Mouse (Mus musculus) kidney, postnatal 4 days (tissue): ENCODE data around the gene Noto.
A peak's percentile ranks its signal among the peaks of the same experiment; 100 is the strongest.

Experiments used
- DNase-seq, 2 experiments: peaks; one replicate each; pipeline ENCODE4 v3.0.0; 2021; ENCODE audit warnings: mixed read lengths in 2 of 2

Gene Noto

DNA sequence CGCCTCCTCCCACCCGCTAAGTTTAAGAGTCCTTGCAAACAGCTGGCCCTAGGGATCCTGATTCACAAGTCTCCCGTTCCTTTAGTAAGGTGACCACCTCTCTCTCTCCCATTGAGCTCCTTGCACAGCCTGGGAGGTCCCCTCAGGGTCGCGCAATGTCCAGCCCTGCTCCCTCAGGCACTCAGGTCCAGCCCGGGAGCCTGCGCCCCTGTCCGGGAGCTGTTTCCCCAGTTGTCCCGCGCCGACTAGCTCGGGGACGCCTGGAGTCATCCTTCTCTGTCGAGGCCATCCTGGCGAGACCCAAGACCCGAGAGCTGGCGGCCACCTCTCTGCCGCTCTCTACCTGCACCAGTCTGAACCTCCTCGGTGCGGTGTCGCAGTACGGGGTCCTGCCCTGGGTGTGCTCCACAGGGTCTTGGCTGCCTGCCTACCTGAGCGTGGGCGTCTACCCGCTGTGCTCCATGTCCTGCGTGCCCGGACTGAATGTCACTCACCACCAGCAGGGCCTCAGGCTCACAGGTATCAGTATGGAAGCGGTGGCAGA, at the start of gene Noto:
Gene Noto (plus strand): TSS at position 51 of the 544 bp plus-strand sequence.
- peak in 1 of 2 experiments; percentile 11 for DNase-seq

DNA sequence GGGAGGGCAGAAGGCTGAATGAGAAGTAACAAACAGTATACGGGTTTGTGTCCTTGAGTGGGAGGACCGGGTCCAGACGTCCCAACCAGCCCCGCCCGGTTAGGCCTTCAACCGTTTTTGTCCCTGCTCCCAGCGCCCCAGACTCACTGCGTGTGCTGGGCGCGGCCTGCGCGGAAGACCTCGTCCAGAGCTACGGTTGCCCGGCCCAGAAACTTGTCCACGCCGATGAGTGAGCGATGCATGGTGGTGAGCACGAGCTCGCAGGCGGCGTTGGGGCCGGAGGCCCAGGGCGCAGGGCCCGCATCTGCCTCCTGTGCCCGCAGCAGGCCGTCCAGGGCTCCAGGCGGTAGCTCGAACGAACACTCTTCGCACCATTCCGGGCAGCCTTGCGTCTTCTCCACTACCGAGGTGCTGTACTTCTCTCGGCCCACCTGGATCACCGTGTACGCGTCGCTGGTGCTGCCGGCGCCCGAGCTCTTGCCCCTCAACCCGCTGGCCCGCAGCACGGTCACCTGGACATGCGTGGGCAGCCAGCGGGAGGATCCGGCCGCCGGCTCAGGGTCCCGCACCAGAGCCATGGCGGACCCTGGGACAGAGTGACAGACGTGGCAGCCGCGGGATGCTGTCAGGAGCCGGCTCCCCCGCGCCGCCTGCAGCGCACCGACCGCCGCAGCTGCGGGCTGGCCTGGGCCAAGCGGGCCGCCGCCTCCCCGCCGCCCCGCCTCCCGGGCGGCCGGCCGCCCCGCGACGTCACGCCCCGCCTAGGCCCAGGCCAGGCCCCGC, 49.5 kb upstream of the Noto start, which contains the start of gene Rab11fip5:
Gene Rab11fip5 (minus strand): TSS at position 684 of the 783 bp plus-strand sequence.
- DNase-seq: peak; percentile 57 to 72

DNA sequence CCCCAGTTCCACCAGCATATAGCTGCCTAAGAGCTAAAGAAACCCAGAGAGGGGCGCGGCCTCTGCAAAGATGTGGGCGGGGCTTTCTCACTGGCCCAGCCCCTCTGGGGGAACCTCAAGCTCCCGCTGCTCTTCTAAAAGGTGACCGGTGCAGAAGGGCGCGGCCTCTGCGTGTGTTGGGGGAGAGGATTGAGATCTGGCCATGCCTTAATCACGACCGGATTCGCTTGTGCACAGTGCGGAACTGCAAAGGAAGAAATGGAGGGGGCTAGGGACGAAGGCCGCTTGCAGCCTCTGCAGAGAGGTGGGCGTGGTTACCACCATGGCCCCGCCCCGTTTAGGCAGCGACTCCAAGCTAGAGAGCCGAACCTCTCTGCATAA, 49.0 kb upstream of the Noto start:
- peak; percentile 99 to 100 for DNase-seq

DNA sequence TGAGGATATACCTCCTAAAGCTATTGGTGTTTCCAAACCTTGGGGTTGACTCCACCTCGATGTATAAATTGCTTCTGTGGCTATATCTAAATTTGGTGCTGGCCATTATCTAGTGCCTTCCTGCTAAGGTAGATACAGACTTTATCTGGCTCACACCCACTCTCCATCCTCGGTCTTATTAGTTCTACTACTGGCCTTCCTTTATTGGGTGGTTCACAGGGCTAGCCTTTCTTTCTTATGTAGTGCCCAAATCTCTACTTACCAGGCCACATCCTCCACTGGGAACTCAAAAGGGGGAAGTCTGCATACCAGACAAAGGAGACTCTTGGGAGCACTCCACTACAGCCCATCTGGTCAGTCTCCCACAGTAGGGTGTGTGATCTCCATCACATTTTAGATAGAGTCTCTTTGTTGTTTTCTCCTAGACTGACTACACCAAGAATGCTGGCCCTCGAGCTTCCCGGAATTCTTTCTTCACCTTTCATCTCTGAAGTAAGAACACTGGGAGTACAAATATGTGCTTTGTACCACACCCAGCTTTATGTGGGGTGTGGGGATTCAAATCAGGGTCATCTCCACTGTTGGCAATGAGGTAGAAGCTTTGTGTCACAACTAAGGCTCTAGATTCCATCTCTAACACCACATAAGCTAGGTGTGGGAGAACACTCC, 46.5 kb upstream of the Noto start:
- DNase-seq: no peak

DNA sequence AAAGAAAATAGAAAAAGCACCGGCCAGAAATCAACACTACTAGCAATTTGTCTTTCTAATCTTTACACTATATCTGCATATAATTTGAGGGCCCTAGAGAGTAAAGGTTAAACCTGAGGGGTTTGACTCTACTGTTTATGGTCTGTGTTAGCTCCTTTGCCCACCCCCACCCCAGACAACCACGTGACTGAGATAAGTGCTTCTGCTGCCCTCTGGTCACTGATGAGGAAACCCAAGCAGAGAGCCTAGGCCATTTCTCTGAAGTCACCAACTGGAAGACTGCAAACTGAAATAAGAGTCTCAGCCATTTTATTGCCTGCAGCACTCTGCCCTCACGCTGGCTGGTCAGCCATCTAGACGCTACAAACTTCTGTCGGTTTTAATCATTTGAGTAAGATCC, 45.8 kb upstream of the Noto start:
- DNase-seq: peak in 1 of 2 experiments; percentile 30

DNA sequence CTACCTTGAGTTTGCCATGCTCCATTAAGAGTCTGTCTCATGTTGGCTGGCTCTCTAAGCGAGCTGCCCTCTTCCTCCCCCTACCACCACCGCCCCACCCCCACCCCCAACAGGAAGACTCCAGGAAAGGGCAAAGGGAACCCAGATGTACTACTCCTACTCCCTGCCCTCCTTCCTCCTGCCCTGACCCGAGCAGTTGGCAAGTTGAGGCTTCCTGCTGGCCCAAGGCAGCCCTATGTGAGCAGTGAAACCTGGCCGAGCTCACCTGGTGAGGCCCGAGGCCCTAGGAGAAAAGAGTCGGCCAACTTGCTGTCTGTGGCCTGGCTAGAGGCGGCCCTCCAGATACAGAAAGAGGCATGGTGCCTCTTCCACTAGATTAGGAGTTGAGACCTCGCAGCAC, 45.1 kb upstream of the Noto start:
- peak in 1 of 2 experiments; percentile 35 for DNase-seq

DNA sequence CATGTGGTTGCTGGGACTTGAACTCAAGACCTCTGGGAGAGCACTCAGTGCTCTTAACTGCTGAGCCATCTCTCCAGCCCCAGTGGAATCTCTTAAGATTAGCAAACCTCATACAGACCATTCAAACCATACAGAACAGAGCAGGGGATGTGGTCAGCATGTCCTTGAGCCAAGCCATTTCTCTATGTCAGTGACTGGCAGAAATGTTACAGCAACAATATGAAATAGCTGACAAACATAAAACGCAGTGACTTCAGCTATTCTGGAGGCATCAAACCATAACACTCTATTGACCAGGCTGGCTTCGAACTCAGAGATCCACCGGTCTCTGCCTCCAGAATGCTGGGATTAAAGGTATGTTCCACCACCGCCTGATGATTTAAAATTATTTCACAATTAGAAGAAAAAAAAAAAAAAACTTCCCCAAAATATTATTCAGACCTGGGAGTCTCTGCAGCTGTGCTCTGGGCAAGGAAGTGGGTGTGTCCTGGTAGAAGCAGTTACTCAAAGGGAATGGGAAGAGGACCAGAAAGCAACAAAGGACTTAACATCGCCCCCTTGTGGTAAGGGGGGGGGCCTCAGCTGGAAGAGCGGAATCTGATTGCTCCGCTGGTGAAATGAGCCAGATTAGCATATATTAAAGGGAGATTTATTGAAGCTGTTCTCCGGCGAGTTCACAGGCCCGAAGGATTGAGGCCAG, 43.3 kb upstream of the Noto start:
- peak; percentile 86 to 93 for DNase-seq

DNA sequence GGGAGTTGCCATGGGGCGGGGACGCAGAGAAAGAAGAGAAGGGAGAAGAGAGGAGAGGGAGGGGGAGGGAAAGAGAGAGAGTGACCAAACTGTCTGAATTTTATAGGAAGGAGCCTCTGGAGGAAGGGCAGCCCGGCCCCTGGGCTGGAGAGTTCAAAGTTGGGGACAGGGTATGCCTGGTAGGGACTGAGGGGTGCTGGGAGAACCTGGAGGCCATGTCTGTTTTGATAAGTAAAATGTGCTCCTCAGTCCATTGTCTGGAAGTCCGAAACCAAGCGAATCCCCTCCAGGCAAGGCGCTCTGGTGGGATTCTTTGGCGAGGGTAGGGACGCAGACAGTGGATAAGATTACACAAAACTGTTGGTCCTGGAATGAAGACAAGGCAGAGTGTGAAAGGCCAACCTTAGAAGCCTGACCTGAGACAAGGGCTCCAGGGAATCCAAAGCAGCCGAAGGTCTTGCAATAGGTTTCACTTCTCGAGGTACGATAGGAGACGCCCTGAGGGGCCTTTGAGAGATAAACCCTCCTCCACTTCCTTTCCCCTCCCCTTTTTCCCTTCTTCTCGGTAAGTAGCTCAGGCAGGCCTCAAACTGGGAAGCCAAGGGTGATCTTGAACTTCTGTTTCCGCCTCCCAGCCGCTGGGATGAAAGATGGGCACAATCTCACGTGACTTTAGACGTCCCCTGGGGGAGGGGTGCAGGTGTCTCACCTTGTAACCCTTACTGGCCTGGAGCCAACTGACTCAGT, 42.6 kb upstream of the Noto start:
- DNase-seq: peak in 1 of 2 experiments; percentile 37

DNA sequence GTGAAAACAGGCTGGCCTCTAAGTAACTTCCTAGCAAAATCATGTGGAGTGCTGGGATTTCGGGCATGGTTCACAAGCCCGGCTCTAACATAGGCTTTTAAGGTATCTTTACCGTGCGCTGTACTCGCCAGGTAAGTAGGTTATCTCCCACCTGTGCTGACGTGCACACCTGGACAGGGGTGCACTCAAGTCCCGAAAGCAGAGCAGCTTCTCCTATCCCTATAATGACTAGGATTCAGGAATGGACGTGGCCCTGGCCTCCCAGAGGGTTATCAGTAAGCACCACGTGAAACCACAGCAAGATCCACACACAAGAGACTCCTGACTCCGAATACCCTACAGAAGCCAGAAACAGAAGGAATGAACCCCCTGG, 42.1 kb upstream of the Noto start:
- DNase-seq: no peak

DNA sequence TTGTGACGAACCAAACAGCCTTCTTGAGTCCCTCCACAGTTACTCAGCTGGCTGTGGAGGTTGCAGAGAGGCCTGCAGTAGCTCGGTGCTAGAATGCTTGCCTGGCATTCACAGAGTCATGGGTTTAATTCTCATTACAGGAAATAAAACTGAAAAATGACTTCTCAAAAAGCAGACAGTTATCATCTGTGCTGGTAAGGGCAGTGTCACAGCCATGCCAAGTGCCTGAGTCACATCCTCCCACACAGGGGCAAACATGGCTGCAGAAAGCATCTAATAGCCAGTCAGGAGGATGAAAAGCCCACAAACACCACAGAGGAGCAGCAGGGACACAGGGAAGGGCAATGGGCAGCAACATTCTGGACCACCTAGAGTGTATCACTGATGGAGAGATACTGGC, 40.9 kb upstream of the Noto start:
- DNase-seq: no peak

DNA sequence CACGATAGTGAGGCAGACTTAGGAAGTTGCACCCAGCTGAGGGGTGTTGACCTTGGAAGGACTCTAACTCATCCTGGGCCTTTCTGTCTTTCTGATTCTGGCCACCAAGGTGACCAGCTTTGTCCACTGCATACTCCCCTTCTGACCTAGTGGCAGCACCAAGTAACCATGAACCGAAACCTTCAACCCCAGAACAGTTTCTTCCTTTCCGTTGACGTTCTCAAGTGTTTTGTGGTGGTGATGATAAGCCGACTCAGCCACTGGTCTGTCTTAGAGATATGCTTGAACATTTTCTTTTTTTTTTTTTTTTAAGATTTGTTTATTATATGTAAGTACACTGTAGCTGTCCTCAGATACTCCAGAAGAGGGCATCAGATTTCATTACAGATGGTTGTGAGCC, 35.1 kb upstream of the Noto start:
- no peak for DNase-seq

DNA sequence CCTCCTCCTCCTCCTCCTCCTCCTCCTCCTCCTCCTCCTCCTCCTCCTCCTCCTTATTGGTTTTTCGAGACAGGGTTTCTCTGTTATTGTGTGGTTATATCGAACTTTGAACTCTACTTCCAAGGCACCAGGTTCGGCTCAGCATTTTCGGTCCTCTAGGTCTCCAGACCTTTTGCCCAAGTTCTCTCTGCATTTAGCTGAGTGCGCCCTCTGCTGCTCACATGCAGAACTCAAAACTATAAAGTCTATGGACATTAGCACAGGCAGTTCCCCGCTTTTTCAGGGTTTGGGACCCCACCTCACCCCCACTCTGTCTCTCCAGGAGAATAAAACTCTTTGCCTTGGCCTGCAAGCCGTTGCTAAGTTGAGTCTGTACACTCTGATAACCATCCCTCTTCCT, 31.9 kb upstream of the Noto start:
- peak; percentile 87 to 88 for DNase-seq

DNA sequence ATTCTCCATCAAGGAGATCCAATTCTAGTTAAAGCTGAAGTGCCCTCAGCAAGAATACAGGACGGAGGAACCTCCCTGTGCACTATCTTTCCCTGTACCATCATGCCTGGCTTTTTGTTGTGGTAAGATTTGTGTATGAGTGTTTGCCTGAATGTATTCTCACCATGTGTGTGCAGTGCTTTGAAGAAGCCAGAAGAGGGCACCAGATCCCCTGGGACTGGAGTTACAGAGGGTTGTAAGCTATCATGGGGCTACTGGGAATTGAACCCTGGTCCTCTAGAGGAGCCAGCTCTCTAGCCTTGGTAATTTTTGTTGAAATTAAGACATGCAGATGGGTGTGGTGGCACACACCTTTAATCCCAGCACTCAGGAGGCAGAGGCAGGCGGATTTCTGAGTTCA, 28.3 kb upstream of the Noto start:
- DNase-seq: no peak

DNA sequence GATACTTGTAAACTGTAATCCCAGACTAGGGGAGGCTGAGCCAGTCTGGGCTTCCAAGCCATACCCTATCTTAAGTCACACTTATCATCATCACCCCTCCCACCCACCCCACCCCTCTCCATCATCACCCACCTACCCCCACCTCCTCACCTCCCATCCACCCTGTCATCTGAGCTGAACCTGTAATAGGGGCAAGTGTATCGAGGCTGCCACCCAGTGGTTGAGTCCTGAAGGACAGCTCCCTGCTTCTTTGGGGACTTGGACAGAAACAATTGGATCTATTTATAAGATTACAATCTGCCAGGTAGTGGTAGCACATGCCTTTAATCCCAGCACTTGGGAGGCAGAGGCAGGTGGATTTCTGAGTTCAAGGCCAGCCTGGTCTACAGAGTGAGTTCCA, 26.5 kb upstream of the Noto start:
- peak; percentile 67 to 70 for DNase-seq

DNA sequence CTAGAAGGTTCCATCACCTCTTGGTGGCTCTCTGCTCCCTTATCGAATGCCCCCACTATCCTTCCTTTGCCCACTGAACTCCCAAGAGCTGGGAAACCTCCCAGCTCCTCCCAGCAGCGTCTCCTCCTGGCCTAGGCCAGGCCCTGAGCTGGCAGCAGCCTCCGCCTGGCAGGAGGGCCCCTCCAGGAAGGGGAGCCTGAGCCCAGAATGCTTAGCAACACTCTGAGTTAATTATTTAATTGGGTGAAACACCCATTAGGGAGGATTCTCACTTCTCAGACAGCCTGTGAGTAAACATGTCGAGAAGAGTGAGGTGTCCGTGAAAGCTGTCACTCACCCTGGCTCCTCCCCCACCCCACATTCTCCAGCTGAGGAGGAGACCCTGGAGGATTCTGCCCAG, 24.0 kb upstream of the Noto start:
- DNase-seq: peak; percentile 29 to 41

DNA sequence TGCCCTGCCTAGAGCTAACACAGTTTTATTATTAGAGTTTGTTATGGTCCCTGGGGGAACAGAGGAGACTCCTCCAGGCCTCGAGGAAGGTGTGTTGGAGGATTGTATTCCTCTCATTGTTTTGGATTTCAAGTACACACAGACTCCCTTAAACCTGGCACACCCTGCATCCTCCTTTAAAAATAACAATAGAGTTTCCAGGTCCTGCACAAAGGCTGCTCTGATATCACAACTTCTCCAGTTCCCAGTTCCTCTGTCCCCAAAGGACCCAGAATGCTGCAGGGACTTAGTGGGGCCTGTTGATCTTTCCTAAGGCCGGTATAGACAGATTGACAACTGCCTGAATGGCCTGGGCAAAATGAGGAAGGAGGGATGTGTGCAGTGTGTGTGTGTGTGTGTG, 21.1 kb upstream of the Noto start:
- no peak for DNase-seq

DNA sequence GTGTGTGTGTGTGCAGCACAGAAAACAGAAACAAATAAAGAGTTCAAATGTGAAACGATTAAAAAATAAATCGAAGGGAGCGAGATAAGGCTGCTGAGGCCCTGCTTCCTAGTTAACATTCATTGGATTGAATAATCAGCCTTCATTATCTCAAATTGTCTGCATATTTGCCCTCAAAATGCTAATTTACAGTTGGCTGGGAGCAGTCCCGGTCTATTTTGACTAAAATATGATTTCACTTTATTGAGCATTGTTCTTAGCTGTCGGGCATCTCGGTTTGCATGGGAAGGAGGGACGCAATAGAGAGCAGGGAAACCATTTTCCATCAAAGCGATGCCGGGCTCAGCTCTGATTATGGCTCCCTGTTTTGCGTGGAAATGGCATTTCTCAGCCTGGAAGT, 20.6 kb upstream of the Noto start:
- no peak for DNase-seq

DNA sequence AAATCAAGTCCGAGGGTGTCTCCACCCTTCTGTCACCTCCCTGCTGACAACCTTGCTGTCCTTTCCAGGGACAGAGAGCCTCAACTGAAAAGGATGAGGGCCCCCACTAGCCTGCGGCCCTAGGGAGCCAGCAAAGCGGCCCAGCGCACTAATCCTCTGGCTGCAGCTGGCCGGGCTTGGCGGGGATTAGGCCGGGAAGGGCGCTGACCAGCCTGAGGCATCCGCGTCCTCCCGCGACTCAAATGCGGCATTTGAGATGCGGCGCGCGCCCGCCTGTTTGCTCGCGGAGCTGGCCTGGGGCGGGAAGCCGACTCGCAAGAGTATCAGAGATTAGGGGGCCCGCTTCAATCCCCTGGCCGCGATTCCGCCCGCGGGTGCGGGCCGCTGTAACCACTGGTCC, 14.7 kb upstream of the Noto start:
- DNase-seq: peak; percentile 40 to 50

DNA sequence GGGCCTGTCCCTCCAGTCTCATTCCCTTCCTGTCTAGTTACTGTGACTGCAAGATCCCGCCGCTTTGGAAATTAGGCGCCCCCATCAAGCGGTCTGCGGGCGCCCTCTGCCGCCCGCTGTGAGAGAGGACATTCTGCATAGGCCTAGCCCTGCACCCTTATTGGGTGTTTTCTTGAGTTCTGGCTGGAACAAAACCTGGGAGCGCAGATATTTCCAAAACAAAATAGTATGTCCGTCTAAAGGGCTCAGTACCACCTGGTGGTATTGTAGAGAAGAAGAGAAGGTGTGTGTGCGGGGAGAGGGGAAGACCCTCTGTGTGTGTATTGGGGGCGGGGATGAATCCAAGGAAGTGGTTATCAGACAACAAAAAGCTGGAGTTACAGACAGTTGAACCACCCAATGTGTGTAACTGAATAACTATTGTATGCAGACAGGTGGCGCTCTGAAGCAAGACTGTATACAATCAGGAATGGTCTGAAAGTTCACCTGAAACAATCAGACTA, 12.9 kb upstream of the Noto start:
- DNase-seq: peak; percentile 78 to 85

DNA sequence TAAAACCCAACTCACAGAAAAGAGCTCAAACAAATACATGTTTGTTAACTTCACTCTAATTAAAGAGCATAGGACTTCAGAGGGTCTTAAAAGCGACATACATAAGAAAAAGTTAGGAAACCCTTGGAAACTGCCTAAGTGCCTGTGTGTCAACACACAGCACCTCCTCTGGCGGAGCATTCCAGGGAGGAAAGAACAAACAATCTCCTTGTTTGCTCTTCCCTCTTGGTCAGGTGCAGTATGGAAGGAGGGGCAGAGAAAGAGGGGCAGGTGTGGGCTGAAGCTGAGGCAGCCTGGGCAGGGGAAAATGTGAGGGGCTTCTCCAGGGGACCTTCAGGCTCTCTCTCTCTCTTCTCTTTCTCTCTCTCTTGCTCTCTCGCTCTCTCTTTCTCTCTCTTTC, 7.9 kb upstream of the Noto start:
- DNase-seq: no peak

DNA sequence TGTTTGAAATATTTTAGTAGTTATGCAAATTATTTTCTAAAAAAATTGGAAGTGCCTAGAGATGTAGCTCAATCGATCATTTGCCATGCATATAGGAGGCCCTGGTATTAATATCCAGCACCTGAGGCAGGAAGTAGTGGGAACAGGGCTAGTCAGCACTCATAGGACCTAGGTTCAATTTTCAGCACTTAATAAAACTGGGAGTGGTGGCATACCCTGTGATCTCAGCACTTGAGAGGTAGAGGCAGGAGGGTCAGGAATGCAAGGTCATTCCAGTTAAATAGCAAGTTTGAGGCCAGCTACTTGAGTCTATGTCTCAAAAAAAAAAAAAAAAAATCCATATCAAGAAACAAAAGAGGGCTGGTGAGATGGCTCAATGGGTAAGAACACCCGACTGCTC, 4.5 kb upstream of the Noto start:
- DNase-seq: no peak

DNA sequence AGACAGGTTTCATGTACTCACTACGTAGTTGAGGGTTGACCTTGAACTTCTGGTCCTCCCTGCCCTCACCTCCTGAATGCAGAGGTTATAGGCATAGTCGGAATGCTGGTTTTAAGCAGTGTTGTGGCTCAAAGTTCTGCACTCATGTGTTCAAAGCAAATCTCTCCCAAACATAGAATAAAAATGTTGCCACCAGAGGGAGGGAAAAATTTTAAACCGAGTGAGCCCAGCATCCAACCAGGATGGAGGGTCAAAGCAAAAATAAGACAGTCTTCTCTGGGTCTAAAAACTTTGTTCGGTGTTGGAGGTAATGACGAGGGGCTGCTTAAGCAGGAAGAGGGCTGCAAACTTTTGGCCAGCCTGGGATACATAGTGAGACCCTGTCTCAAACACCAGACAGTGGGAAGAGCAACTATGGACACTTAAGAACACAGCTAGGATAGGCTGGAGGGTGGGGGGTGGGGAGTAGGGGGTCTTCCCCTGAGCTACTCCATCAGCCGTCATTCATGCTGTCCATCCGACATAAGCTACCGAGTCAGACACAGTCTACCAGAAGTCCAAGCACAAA, 7.7 kb downstream of the Noto start:
- no peak for DNase-seq
